Mouse (Mus musculus) lung, postnatal 4 days (tissue): ENCODE measurements around the gene Il27ra.
"Not testable (repeated sequence)": the region's sequence is repeated elsewhere in the genome, so short reads cannot be mapped to it uniquely, and the experiment has no call there.

ENCODE experiments used
- DNase-seq, 2 experiments: peaks; one replicate each; pipeline ENCODE4 v3.0.0; 2021

Gene Il27ra

GRCm38 (mm10) chr8:84019738-84020137 lies 22.7 kb downstream of the Il27ra start:
- no peak for DNase-seq

- no peak for DNase-seq
These were observed 26.6 kb downstream of the Il27ra start for GRCm38 (mm10) chr8:84015833-84016232.

GRCm38 (mm10) chr8:84012499-84013165 lies 29.8 kb downstream of the Il27ra start:
- DNase-seq = peak in 1 of 2 experiments; percentile 43

GRCm38 (mm10) chr8:84011705-84012498 lies 30.5 kb downstream of the Il27ra start, which contains the start of gene 2210011C24Rik:
Gene 2210011C24Rik, minus strand, starts transcription at chr8:84012171.
- peak; percentile 66 to 83 for DNase-seq

- peak; percentile 86 for DNase-seq
These were observed 31.5 kb downstream of the Il27ra start for GRCm38 (mm10) chr8:84010625-84011611.

- DNase-seq = peak; percentile 91 to 92
These were observed 32.5 kb downstream of the Il27ra start for GRCm38 (mm10) chr8:84009876-84010275.

- no peak for DNase-seq
These were observed 34.0 kb downstream of the Il27ra start for GRCm38 (mm10) chr8:84008362-84008761.

- not testable (repeated sequence) for DNase-seq
These were observed 36.9 kb downstream of the Il27ra start for GRCm38 (mm10) chr8:84005502-84005901.

GRCm38 (mm10) chr8:84004533-84005201 lies 37.7 kb downstream of the Il27ra start:
- peak; percentile 94 to 96 for DNase-seq

GRCm38 (mm10) chr8:84003612-84004246 lies 38.7 kb downstream of the Il27ra start:
- DNase-seq = no peak

- DNase-seq = no peak
These were observed 39.3 kb downstream of the Il27ra start for GRCm38 (mm10) chr8:84002957-84003611.

- DNase-seq = peak in 1 of 2 experiments; percentile 45
These were observed 40.9 kb downstream of the Il27ra start, which contains the start of gene 1700067K01Rik for GRCm38 (mm10) chr8:84001281-84002000. Gene 1700067K01Rik, plus strand, starts transcription at chr8:84001502.

GRCm38 (mm10) chr8:83999825-84000224 lies 42.6 kb downstream of the Il27ra start:
- DNase-seq = no peak

- no peak for DNase-seq
These were observed 43.2 kb downstream of the Il27ra start for GRCm38 (mm10) chr8:83999057-83999705.

- DNase-seq = peak; percentile 71 to 83
These were observed 43.9 kb downstream of the Il27ra start for GRCm38 (mm10) chr8:83998231-83999056.

- peak; percentile 63 to 79 for DNase-seq
These were observed 44.8 kb downstream of the Il27ra start, which contains the start of gene Samd1 for GRCm38 (mm10) chr8:83997511-83998141. Gene Samd1, plus strand, starts transcription at chr8:83997672.

GRCm38 (mm10) chr8:83996567-83997505 lies 45.6 kb downstream of the Il27ra start:
- peak; percentile 88 to 94 for DNase-seq
